Mouse (Mus musculus): ENCODE data around the gene Chsy1. TPM values are rescaled to one million over a fixed set of nuclear protein-coding genes. Genes with fewer than 3 reads are reported as not detected.
A peak's percentile ranks its signal among the peaks of the same experiment; 100 is the strongest.

The Chsy1 gene
- polyA plus RNA-seq (2012; rRNA removed), result 7.6 and 8.2 TPM in 2 replicates

- H3K27ac ChIP-seq (ENCODE audit: insufficient read depth, low read length), result peak within 1 kb of the TSS; percentile 95
- H3K4me1 ChIP-seq (ENCODE audit: control insufficient read depth, insufficient read depth, low read length), result peaks cover 4% of the 10 kb centered on the region; the same call in 1 of the 2 replicates
- no peak for TF ChIP-seq CTCF (IDR thresholded peaks at IDR 0.05; ENCODE audit: extremely low read depth, insufficient read depth, low read length)
- peak; percentile 76 for TF ChIP-seq POLR2A (IDR thresholded peaks at IDR 0.05; ENCODE audit: extremely low read depth, insufficient read depth, low read length)
- peak within 1 kb of the TSS; percentile 56 for H3K4me3 ChIP-seq (ENCODE audit: insufficient read depth, low read length)
Observed at GRCm38 (mm10) chr7:66108961-66109854, at the start of gene Chsy1. Gene Chsy1 (plus strand): TSS chr7:66109515.

DNA sequence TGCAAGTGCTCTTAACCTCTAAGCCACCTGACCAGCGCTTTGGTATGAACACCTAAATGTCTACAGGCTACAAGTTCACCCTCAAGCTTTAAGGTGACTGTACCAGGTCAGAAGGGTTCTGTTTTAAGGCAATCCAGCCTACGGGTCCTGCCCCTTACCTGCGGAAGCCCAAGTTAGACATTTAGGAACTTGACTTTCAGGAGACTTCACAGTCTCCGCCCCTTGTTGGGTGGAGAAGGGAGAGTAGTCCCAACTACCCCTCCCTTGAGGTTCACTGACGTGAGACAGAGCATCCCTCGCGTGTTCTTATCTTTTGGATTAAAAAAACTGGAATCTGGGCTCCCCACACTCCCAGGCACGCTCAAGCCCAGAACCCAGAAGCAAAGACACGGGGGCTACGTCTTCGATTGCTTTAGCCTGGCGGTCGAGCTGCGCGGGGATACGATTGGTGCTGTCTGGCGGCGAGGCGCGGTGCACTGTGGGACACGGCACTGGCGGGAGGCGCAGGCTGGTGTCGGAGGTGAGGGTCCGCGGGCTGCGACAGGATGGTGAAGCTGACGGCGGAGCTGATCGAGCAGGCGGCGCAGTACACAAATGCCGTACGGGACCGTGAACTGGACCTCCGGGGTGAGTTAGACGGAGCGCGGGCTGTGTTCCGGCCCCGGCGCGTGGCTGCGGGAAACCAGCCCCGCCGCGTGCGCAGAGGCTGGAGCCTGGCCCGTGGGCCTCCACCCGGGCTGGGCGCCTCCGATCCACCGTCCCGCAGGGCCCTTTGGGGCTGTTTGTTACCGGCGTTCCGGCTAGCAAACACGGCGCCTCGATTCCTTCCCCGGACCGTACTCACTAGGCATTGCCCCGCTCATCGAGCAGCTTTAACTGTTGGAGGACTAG is 49.0 kb upstream of the Chsy1 start:
- TF ChIP-seq CTCF (IDR thresholded peaks at IDR 0.05; ENCODE audit: extremely low read depth, insufficient read depth, low read length) (no peak), POLR2A (IDR thresholded peaks at IDR 0.05; ENCODE audit: extremely low read depth, insufficient read depth, low read length) (peak; percentile 73)
- Histone ChIP-seq H3K27ac (ENCODE audit: insufficient read depth, low read length) (no peak overlapping the region), H3K4me3 (ENCODE audit: insufficient read depth, low read length) (peak overlapping the region; percentile 57), H3K4me1 (ENCODE audit: control insufficient read depth, insufficient read depth, low read length) (peaks cover 1% of the 10 kb centered on the region; the same call in 1 of the 2 replicates)

DNA sequence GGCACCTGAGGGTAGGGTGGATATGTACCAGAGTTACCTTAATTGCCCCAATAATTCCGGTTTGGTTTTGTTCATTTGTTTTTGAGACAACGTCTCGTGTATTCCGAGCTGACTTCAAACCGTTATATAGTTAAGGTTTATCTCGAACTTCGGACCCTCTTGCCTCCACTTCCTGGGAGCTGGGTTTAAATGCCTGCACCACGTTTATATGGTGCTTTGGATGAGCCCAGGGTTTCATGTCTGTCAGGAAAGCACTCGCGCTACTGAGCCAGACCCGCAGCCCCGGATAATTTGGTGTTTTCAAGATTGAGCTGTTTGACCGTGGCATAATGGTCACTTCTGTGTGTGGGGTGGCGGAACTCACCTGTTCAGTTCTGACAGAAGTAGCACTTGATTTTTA is 48.3 kb upstream of the Chsy1 start:
- TF ChIP-seq POLR2A (IDR thresholded peaks at IDR 0.05; ENCODE audit: extremely low read depth, insufficient read depth, low read length) (no peak), CTCF (IDR thresholded peaks at IDR 0.05; ENCODE audit: extremely low read depth, insufficient read depth, low read length) (no peak)
- Histone ChIP-seq H3K4me3 (ENCODE audit: insufficient read depth, low read length) (peak overlapping the region; percentile 57), H3K27ac (ENCODE audit: insufficient read depth, low read length) (no peak overlapping the region), H3K4me1 (ENCODE audit: control insufficient read depth, insufficient read depth, low read length) (peaks cover 1% of the 10 kb centered on the region; the same call in 1 of the 2 replicates)

- no peaks in the 10 kb centered on the region for H3K4me1 ChIP-seq (ENCODE audit: control insufficient read depth, insufficient read depth, low read length)
- H3K4me3 ChIP-seq (ENCODE audit: insufficient read depth, low read length), result no peak overlapping the region
- TF ChIP-seq POLR2A (IDR thresholded peaks at IDR 0.05; ENCODE audit: extremely low read depth, insufficient read depth, low read length) (no peak), CTCF (IDR thresholded peaks at IDR 0.05; ENCODE audit: extremely low read depth, insufficient read depth, low read length) (no peak)
- H3K27ac ChIP-seq (ENCODE audit: insufficient read depth, low read length), result no peak overlapping the region
Observed at GRCm38 (mm10) chr7:66076411-66076810, 32.9 kb upstream of the Chsy1 start.

DNA sequence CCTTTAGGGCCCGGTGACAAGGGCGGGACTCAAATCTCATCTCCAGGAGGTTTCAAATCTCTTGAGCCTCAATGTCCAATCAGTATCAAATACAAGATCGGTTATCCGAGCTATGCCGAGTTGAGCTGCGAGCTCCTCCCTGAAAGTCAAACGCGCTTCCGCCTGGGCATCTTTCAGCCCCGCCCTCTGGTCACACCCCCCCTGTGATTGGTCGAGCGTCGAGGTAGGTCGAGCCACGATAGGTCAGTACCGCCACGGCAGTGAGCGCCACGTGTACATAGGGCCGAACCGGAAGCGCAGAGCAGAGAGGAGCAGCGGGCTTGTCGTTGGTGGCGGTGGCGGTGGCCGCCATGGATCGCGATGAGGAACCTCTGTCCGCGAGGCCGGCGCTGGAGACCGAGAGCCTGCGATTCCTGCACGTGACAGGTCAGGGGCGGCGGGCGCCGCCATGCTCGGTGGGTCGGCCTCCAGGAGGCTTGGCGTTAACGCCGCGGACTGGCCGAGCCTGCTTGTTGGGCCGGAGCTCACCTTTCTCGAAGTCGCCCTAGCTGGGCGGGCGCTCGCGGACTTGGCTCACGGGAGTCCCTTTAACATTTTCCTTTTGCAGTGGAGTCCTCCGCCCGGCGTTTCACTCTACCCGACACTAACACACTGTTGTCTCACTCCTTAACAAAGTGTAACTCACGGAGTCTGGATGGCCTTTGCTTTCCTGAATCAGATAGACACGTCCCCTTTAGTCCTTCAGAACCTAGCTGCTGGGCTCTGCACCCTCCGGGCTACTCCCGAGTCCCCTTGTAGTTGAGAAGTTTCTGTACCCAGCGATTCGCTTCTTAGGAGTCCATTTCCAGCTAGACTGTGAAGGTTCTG is 29.7 kb upstream of the Chsy1 start, which contains the start of gene Selenos:
Selenos (plus strand) TSS at position 286 of the 867 bp plus-strand sequence.
- H3K4me1 ChIP-seq (ENCODE audit: control insufficient read depth, insufficient read depth, low read length), result no peaks in the 10 kb centered on the region
- peak within 1 kb of the TSS; percentile 40 for H3K4me3 ChIP-seq (ENCODE audit: insufficient read depth, low read length)
- 0 out of 2 replicates have a peak within 1 kb of the TSS, but pooled peaks have one; percentile 45 for H3K27ac ChIP-seq (ENCODE audit: insufficient read depth, low read length)
- TF ChIP-seq CTCF (IDR thresholded peaks at IDR 0.05; ENCODE audit: extremely low read depth, insufficient read depth, low read length), result no peak
- peak; percentile 82 for TF ChIP-seq POLR2A (IDR thresholded peaks at IDR 0.05; ENCODE audit: extremely low read depth, insufficient read depth, low read length)

DNA sequence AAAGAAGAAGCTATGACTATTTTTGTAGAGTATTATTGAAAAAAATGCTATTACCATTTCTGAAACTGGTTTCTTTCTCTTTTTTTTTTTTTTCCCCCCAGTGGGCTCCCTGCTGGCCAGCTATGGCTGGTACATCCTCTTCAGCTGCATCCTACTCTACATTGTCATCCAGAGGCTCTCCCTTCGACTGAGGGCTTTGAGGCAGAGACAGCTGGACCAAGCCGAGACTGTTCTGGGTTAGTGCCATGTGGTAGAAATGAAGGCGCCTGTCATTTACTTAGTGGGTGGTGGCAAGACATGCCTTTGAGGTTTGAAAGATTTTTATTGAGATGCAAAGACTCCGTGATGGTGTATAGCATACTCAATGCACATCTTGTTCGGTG is 29.1 kb upstream of the Chsy1 start:
- H3K4me1 ChIP-seq (ENCODE audit: control insufficient read depth, insufficient read depth, low read length), result no peaks in the 10 kb centered on the region
- no peak for TF ChIP-seq POLR2A (IDR thresholded peaks at IDR 0.05; ENCODE audit: extremely low read depth, insufficient read depth, low read length)
- H3K27ac ChIP-seq (ENCODE audit: insufficient read depth, low read length), result no peak overlapping the region
- peak overlapping the region; percentile 40 for H3K4me3 ChIP-seq (ENCODE audit: insufficient read depth, low read length)

- peaks cover 7% of the 10 kb centered on the region for H3K4me1 ChIP-seq (ENCODE audit: control insufficient read depth, insufficient read depth, low read length)
- TF ChIP-seq POLR2A (IDR thresholded peaks at IDR 0.05; ENCODE audit: extremely low read depth, insufficient read depth, low read length) (no peak), CTCF (IDR thresholded peaks at IDR 0.05; ENCODE audit: extremely low read depth, insufficient read depth, low read length) (no peak)
- H3K4me3 ChIP-seq (ENCODE audit: insufficient read depth, low read length), result no peak overlapping the region
- no peak overlapping the region for H3K27ac ChIP-seq (ENCODE audit: insufficient read depth, low read length)
Observed at GRCm38 (mm10) chr7:66083757-66084156, 25.6 kb upstream of the Chsy1 start.

DNA sequence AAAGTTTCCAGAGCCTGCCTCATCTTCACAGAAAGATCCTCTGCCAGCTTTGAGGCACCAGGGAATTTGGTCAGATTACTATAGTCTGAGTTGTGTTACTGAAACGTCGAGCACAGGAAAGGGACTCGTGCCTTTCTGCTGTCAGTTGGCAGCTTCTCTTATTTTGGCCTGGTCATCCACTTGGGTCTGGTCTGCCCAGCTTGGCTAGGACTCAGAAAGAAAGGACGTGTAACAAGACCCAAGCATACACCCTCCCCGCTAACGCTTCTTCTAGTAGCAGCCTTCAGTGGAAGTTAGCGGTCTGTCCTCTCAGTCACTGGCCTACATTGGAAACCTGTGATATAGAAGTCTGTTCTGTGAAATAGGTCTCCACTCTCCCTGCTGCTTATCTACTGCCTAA is 24.8 kb upstream of the Chsy1 start:
- Histone ChIP-seq H3K4me1 (ENCODE audit: control insufficient read depth, insufficient read depth, low read length) (peaks cover 7% of the 10 kb centered on the region), H3K27ac (ENCODE audit: insufficient read depth, low read length) (no peak overlapping the region), H3K4me3 (ENCODE audit: insufficient read depth, low read length) (no peak overlapping the region)
- no peak for TF ChIP-seq CTCF (IDR thresholded peaks at IDR 0.05; ENCODE audit: extremely low read depth, insufficient read depth, low read length)
- no peak for TF ChIP-seq POLR2A (IDR thresholded peaks at IDR 0.05; ENCODE audit: extremely low read depth, insufficient read depth, low read length)
